Comparison of ENCODE assay signal across 17 mouse cellular contexts in the genomic region with DNA sequence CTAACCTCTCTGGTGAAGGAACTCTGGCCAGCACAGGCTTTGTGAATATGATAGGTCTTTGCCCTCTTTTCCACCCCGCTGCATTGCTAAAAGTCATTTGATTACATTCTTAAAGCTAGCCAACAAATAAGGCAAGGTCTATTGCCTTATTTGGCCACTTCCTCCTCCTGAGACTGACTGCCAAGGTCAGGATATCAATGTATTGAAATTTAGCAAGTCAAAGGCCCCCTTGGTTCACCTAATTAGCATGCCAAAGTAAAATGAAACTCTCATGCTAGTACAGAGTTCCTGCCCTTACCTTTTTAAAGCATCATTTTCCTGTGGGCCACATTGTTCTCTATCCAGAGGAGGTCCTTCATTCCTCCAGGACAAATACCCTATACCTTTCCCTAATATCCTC.
"Had no signal": no experiment of that assay in that cellular context is flagged by ENCODE, and none has a peak within 500 bp of the region (broad histone marks: within the 10 kb centered on the region; RNA-seq: fewer than 3 reads in every experiment).

No protein-coding gene starts in this region.

- DNase-seq: lung, adult 2 months; lung, postnatal 14 days; lung, postnatal 36 days; right cerebral cortex, postnatal 14 days; thymus, adult 2 months; thymus, postnatal 25 days; thymus, postnatal 4 days had no signal

- H3K27me3 ChIP-seq: lung, embryonic 15.5 days; megakaryocyte, embryonic 14.5 days; midbrain, embryonic 13.5 days; midbrain, embryonic 15.5 days; neural tube, embryonic 12.5 days; stomach, embryonic 15.5 days had no signal

- H3K36me3 ChIP-seq: lung, embryonic 15.5 days; midbrain, embryonic 13.5 days; midbrain, embryonic 15.5 days; neural tube, embryonic 12.5 days; stomach, embryonic 15.5 days had no signal

- H3K4me1 ChIP-seq: lung, embryonic 15.5 days; megakaryocyte, embryonic 14.5 days; midbrain, embryonic 13.5 days; midbrain, embryonic 15.5 days; neural tube, embryonic 12.5 days; stomach, embryonic 15.5 days had no signal

- ATAC-seq: lung, postnatal 0 days; midbrain, embryonic 13.5 days; midbrain, embryonic 15.5 days had no signal

- H3K9me3 ChIP-seq: lung, embryonic 15.5 days; midbrain, embryonic 13.5 days; midbrain, embryonic 15.5 days; neural tube, embryonic 12.5 days; stomach, embryonic 15.5 days had no signal

- H3K4me2 ChIP-seq: lung, embryonic 15.5 days; midbrain, embryonic 11.5 days; midbrain, embryonic 13.5 days; midbrain, embryonic 15.5 days; neural tube, embryonic 12.5 days; stomach, embryonic 15.5 days had no signal

- H3K4me3 ChIP-seq: lung, embryonic 15.5 days; megakaryocyte, embryonic 14.5 days; midbrain, embryonic 13.5 days; midbrain, embryonic 15.5 days; neural tube, embryonic 12.5 days; stomach, embryonic 15.5 days had no signal

- H3K27ac ChIP-seq: lung, embryonic 15.5 days; macrophage; midbrain, embryonic 13.5 days; midbrain, embryonic 15.5 days; neural tube, embryonic 12.5 days; stomach, embryonic 15.5 days; stomach, postnatal 0 days had no signal

- H3K9ac ChIP-seq: lung, embryonic 15.5 days; midbrain, embryonic 13.5 days; midbrain, embryonic 15.5 days; neural tube, embryonic 12.5 days; stomach, embryonic 15.5 days had no signal
